Mouse (Mus musculus) cerebellum, adult 18-20 months (tissue): ENCODE results near the gene Mturn.

ENCODE experiments used
- DNase-seq, 2 experiments: peaks; one replicate each; pipeline ENCODE4 v3.0.0; 2021

Mturn gene

GRCm38 (mm10) chr6:54680891-54681745, at the start of gene Mturn:
TSS of gene Mturn (plus strand) at chr6:54681624.
- DNase-seq = peak; percentile 96 to 100

GRCm38 (mm10) chr6:54639877-54640276, 41.5 kb upstream of the Mturn start:
- DNase-seq = no peak

GRCm38 (mm10) chr6:54641953-54642352, 39.5 kb upstream of the Mturn start:
- no peak for DNase-seq

- DNase-seq = no peak
Measured at GRCm38 (mm10) chr6:54643181-54643580, 38.2 kb upstream of the Mturn start.

- DNase-seq = no peak
Measured at GRCm38 (mm10) chr6:54655471-54656095, 25.8 kb upstream of the Mturn start.

- no peak for DNase-seq
Measured at GRCm38 (mm10) chr6:54657861-54658260, 23.6 kb upstream of the Mturn start.

- no peak for DNase-seq
Measured at GRCm38 (mm10) chr6:54669868-54670267, 11.6 kb upstream of the Mturn start.

GRCm38 (mm10) chr6:54672901-54673300, 8.5 kb upstream of the Mturn start:
- DNase-seq = no peak

GRCm38 (mm10) chr6:54679686-54680085, 1.7 kb upstream of the Mturn start:
- no peak for DNase-seq

- DNase-seq = peak in 1 of 2 experiments; percentile 61
Measured at GRCm38 (mm10) chr6:54681746-54682428, 463 bp downstream of the Mturn start.

- DNase-seq = no peak
Measured at GRCm38 (mm10) chr6:54684085-54684484, 2.7 kb downstream of the Mturn start.

- no peak for DNase-seq
Measured at GRCm38 (mm10) chr6:54685103-54685502, 3.7 kb downstream of the Mturn start.

GRCm38 (mm10) chr6:54685716-54686395, 4.4 kb downstream of the Mturn start:
- DNase-seq = no peak

- no peak for DNase-seq
Measured at GRCm38 (mm10) chr6:54686946-54687737, 5.7 kb downstream of the Mturn start.

- no peak for DNase-seq
Measured at GRCm38 (mm10) chr6:54688467-54689323, 7.3 kb downstream of the Mturn start.

- no peak for DNase-seq
Measured at GRCm38 (mm10) chr6:54689686-54690085, 8.3 kb downstream of the Mturn start.

- no peak for DNase-seq
Measured at GRCm38 (mm10) chr6:54690838-54691237, 9.4 kb downstream of the Mturn start.

- DNase-seq = no peak
Measured at GRCm38 (mm10) chr6:54691368-54692116, 10.1 kb downstream of the Mturn start.

- DNase-seq = no peak
Measured at GRCm38 (mm10) chr6:54692201-54692600, 10.8 kb downstream of the Mturn start.

- no peak for DNase-seq
Measured at GRCm38 (mm10) chr6:54693286-54693685, 11.9 kb downstream of the Mturn start.
